Mouse (Mus musculus): ENCODE results near the gene Fry. TPM values are rescaled to one million over a fixed set of nuclear protein-coding genes. Genes with fewer than 3 reads are reported as not detected.
A peak's percentile ranks its signal among the peaks of the same experiment; 100 is the strongest.

The Fry gene
- total and polyA plus RNA-seq, 2 experiments from 2014 or later = 62.6 to 129 TPM

GRCm38 (mm10) chr5:150325411-150325810 is 207.0 kb downstream of the Fry start:
- 71% methylated on average over 5 of the region's 5 CpGs for WGBS
- no peaks in the 10 kb centered on the region for H3K9me3 ChIP-seq (ENCODE audit: low read length)
- no peaks in the 10 kb centered on the region for H3K27me3 ChIP-seq (ENCODE audit: insufficient read depth, low read length)
- peaks cover 20% of the 10 kb centered on the region; the same call in 1 of the 2 replicates for H3K36me3 ChIP-seq (ENCODE audit: insufficient read depth, low read length)
- TF ChIP-seq CTCF (IDR thresholded peaks at IDR 0.05) = no peak
- no peak for ATAC-seq (ENCODE audit: low FRiP score)
- no peak overlapping the region for H3K4me2 ChIP-seq (ENCODE audit: low read depth, low read length, poor library complexity, severe bottlenecking)
- H3K4me1 ChIP-seq (ENCODE audit: insufficient read depth, low read length) = no peaks in the 10 kb centered on the region
- H3K4me3 ChIP-seq (ENCODE audit: low read depth, low read length) = no peak overlapping the region
- no peak overlapping the region for H3K9ac ChIP-seq (replicated peaks; ENCODE audit: low read length, poor library complexity, severe bottlenecking)
- H3K27ac ChIP-seq (ENCODE audit: low read depth, low read length) = no peak overlapping the region
- DNase-seq (ENCODE audit: low spot score) = no peak

- Histone ChIP-seq H3K27ac (ENCODE audit: low read depth, low read length) (no peak overlapping the region), H3K9me3 (ENCODE audit: low read length) (no peaks in the 10 kb centered on the region), H3K4me2 (ENCODE audit: low read depth, low read length, poor library complexity, severe bottlenecking) (no peak overlapping the region), H3K27me3 (ENCODE audit: insufficient read depth, low read length) (no peaks in the 10 kb centered on the region), H3K9ac (replicated peaks; ENCODE audit: low read length, poor library complexity, severe bottlenecking) (no peak overlapping the region), H3K4me3 (ENCODE audit: low read depth, low read length) (no peak overlapping the region), H3K4me1 (ENCODE audit: insufficient read depth, low read length) (no peaks in the 10 kb centered on the region), H3K36me3 (ENCODE audit: insufficient read depth, low read length) (peaks cover 20% of the 10 kb centered on the region; the same call in 1 of the 2 replicates)
- no peak for ATAC-seq (ENCODE audit: low FRiP score)
- no peak for TF ChIP-seq CTCF (IDR thresholded peaks at IDR 0.05)
- 92% methylated on average over 6 of the region's 6 CpGs for WGBS
- no peak for DNase-seq (ENCODE audit: low spot score)
These were observed 210.2 kb downstream of the Fry start for GRCm38 (mm10) chr5:150328686-150329085.

- H3K4me2 ChIP-seq (ENCODE audit: low read depth, low read length, poor library complexity, severe bottlenecking) = no peak overlapping the region
- no peak overlapping the region for H3K9ac ChIP-seq (replicated peaks; ENCODE audit: low read length, poor library complexity, severe bottlenecking)
- H3K27me3 ChIP-seq (ENCODE audit: insufficient read depth, low read length) = no peaks in the 10 kb centered on the region
- no peaks in the 10 kb centered on the region for H3K9me3 ChIP-seq (ENCODE audit: low read length)
- H3K36me3 ChIP-seq (ENCODE audit: insufficient read depth, low read length) = peaks cover 20% of the 10 kb centered on the region; the same call in 1 of the 2 replicates
- DNase-seq (ENCODE audit: low spot score) (peak; percentile 6), ATAC-seq (ENCODE audit: low FRiP score) (no peak)
- 90% methylated on average over 2 of the region's 2 CpGs for WGBS
- H3K27ac ChIP-seq (ENCODE audit: low read depth, low read length) = no peak overlapping the region
- no peak overlapping the region for H3K4me3 ChIP-seq (ENCODE audit: low read depth, low read length)
- peak; percentile 23; the same call in 1 of the 2 replicates for TF ChIP-seq CTCF (IDR thresholded peaks at IDR 0.05)
- no peaks in the 10 kb centered on the region for H3K4me1 ChIP-seq (ENCODE audit: insufficient read depth, low read length)
These were observed 213.4 kb downstream of the Fry start for GRCm38 (mm10) chr5:150331821-150332220.

- DNase-seq (ENCODE audit: low spot score) (no peak), ATAC-seq (ENCODE audit: low FRiP score) (no peak)
- no peaks in the 10 kb centered on the region for H3K9me3 ChIP-seq (ENCODE audit: low read length)
- no peaks in the 10 kb centered on the region for H3K27me3 ChIP-seq (ENCODE audit: insufficient read depth, low read length)
- no peaks in the 10 kb centered on the region for H3K4me1 ChIP-seq (ENCODE audit: insufficient read depth, low read length)
- no peak overlapping the region for H3K4me3 ChIP-seq (ENCODE audit: low read depth, low read length)
- TF ChIP-seq CTCF (IDR thresholded peaks at IDR 0.05) = no peak
- WGBS = 65% methylated on average over 5 of the region's 5 CpGs
- H3K9ac ChIP-seq (replicated peaks; ENCODE audit: low read length, poor library complexity, severe bottlenecking) = no peak overlapping the region
- H3K36me3 ChIP-seq (ENCODE audit: insufficient read depth, low read length) = peaks cover 15% of the 10 kb centered on the region; the same call in 1 of the 2 replicates
- H3K4me2 ChIP-seq (ENCODE audit: low read depth, low read length, poor library complexity, severe bottlenecking) = no peak overlapping the region
- H3K27ac ChIP-seq (ENCODE audit: low read depth, low read length) = peak overlapping the region; percentile 12; the same call in 1 of the 2 replicates
These were observed 214.4 kb downstream of the Fry start for GRCm38 (mm10) chr5:150332810-150333209.

- no peak overlapping the region for H3K4me3 ChIP-seq (ENCODE audit: low read depth, low read length)
- DNase-seq (ENCODE audit: low spot score) (no peak), ATAC-seq (ENCODE audit: low FRiP score) (no peak)
- 73% methylated on average over 10 of the region's 10 CpGs for WGBS
- no peak overlapping the region for H3K9ac ChIP-seq (replicated peaks; ENCODE audit: low read length, poor library complexity, severe bottlenecking)
- H3K4me2 ChIP-seq (ENCODE audit: low read depth, low read length, poor library complexity, severe bottlenecking) = no peak overlapping the region
- H3K27ac ChIP-seq (ENCODE audit: low read depth, low read length) = peak overlapping the region; percentile 12; the same call in 1 of the 2 replicates
- no peaks in the 10 kb centered on the region for H3K27me3 ChIP-seq (ENCODE audit: insufficient read depth, low read length)
- H3K4me1 ChIP-seq (ENCODE audit: insufficient read depth, low read length) = no peaks in the 10 kb centered on the region
- TF ChIP-seq CTCF (IDR thresholded peaks at IDR 0.05) = no peak
- no peaks in the 10 kb centered on the region for H3K9me3 ChIP-seq (ENCODE audit: low read length)
- peaks cover 10% of the 10 kb centered on the region; the same call in 1 of the 2 replicates for H3K36me3 ChIP-seq (ENCODE audit: insufficient read depth, low read length)
These were observed 214.9 kb downstream of the Fry start for GRCm38 (mm10) chr5:150333328-150333731.

- TF ChIP-seq CTCF (IDR thresholded peaks at IDR 0.05) = no peak
- no peak overlapping the region for H3K9ac ChIP-seq (replicated peaks; ENCODE audit: low read length, poor library complexity, severe bottlenecking)
- H3K4me3 ChIP-seq (ENCODE audit: low read depth, low read length) = no peak overlapping the region
- no peak for DNase-seq (ENCODE audit: low spot score)
- 53% methylated on average over 10 of the region's 10 CpGs for WGBS
- no peak overlapping the region for H3K4me2 ChIP-seq (ENCODE audit: low read depth, low read length, poor library complexity, severe bottlenecking)
- no peaks in the 10 kb centered on the region for H3K4me1 ChIP-seq (ENCODE audit: insufficient read depth, low read length)
- peaks cover 4% of the 10 kb centered on the region; the same call in 1 of the 2 replicates for H3K36me3 ChIP-seq (ENCODE audit: insufficient read depth, low read length)
- no peak overlapping the region for H3K27ac ChIP-seq (ENCODE audit: low read depth, low read length)
- ATAC-seq (ENCODE audit: low FRiP score) = no peak
- H3K27me3 ChIP-seq (ENCODE audit: insufficient read depth, low read length) = no peaks in the 10 kb centered on the region
- H3K9me3 ChIP-seq (ENCODE audit: low read length) = no peaks in the 10 kb centered on the region
These were observed 218.0 kb downstream of the Fry start for GRCm38 (mm10) chr5:150336451-150336850.

Measured in midbrain, postnatal 0 days (tissue).